Mouse (Mus musculus): ENCODE results near the gene Ccdc33. TPM values are rescaled to one million over a fixed set of nuclear protein-coding genes. Genes with fewer than 3 reads are reported as not detected.

Ccdc33 gene
- polyA plus RNA-seq, 1 experiment from 2014 or later: 0.17 TPM

- H3K36me3 ChIP-seq (ENCODE audit: control insufficient read depth, insufficient read depth, low read length): peaks cover 3% of the 10 kb centered on the region
- no peak overlapping the region for H3K4me2 ChIP-seq (ENCODE audit: low read depth, severe bottlenecking)
- ATAC-seq (ENCODE audit: insufficient number of reproducible peaks, low FRiP score, low TSS enrichment, low read depth): no peak
- H3K27me3 ChIP-seq (ENCODE audit: control insufficient read depth, insufficient read depth, low read length): no peaks in the 10 kb centered on the region
- 42% methylated on average over 6 of the region's 6 CpGs for WGBS
- no peak overlapping the region for H3K9ac ChIP-seq (ENCODE audit: low read length)
- no peak for DNase-seq (ENCODE audit: low spot score)
- H3K4me1 ChIP-seq (ENCODE audit: control insufficient read depth, insufficient read depth, low read length): peaks cover 26% of the 10 kb centered on the region
- no peak overlapping the region for H3K27ac ChIP-seq (replicated peaks; ENCODE audit: low read depth, low read length)
- no peaks in the 10 kb centered on the region for H3K9me3 ChIP-seq (ENCODE audit: control insufficient read depth, low read length)
- no peak overlapping the region for H3K4me3 ChIP-seq (ENCODE audit: low read depth, low read length)
Observed at GRCm38 (mm10) chr9:58139947-58140346, 21.3 kb upstream of the Ccdc33 start.

- no peaks in the 10 kb centered on the region for H3K9me3 ChIP-seq (ENCODE audit: control insufficient read depth, low read length)
- no peaks in the 10 kb centered on the region for H3K27me3 ChIP-seq (ENCODE audit: control insufficient read depth, insufficient read depth, low read length)
- peaks cover 55% of the 10 kb centered on the region for H3K4me1 ChIP-seq (ENCODE audit: control insufficient read depth, insufficient read depth, low read length)
- H3K27ac ChIP-seq (replicated peaks; ENCODE audit: low read depth, low read length): peak overlapping the region; percentile 68
- no peak overlapping the region for H3K9ac ChIP-seq (ENCODE audit: low read length)
- ATAC-seq (ENCODE audit: insufficient number of reproducible peaks, low FRiP score, low TSS enrichment, low read depth) (peak; percentile 45), DNase-seq (ENCODE audit: low spot score) (peak; percentile 64)
- no peak overlapping the region for H3K4me3 ChIP-seq (ENCODE audit: low read depth, low read length)
- H3K4me2 ChIP-seq (ENCODE audit: low read depth, severe bottlenecking): peak overlapping the region; percentile 34; the same call in 1 of the 2 replicates
- H3K36me3 ChIP-seq (ENCODE audit: control insufficient read depth, insufficient read depth, low read length): peaks cover 3% of the 10 kb centered on the region
- WGBS: 5% methylated on average over 2 of the region's 2 CpGs
Observed at GRCm38 (mm10) chr9:58135921-58136321, 17.3 kb upstream of the Ccdc33 start.

- peaks cover 61% of the 10 kb centered on the region for H3K4me1 ChIP-seq (ENCODE audit: control insufficient read depth, insufficient read depth, low read length)
- no peak for DNase-seq (ENCODE audit: low spot score)
- ATAC-seq (ENCODE audit: insufficient number of reproducible peaks, low FRiP score, low TSS enrichment, low read depth): no peak
- peak overlapping the region; percentile 34 for H3K4me2 ChIP-seq (ENCODE audit: low read depth, severe bottlenecking)
- H3K4me3 ChIP-seq (ENCODE audit: low read depth, low read length): no peak overlapping the region
- H3K36me3 ChIP-seq (ENCODE audit: control insufficient read depth, insufficient read depth, low read length): no peaks in the 10 kb centered on the region
- 13% methylated on average over 7 of the region's 7 CpGs for WGBS
- H3K9ac ChIP-seq (ENCODE audit: low read length): no peak overlapping the region; the same call in 1 of the 2 replicates
- H3K27ac ChIP-seq (replicated peaks; ENCODE audit: low read depth, low read length): peak overlapping the region; percentile 91
- H3K9me3 ChIP-seq (ENCODE audit: control insufficient read depth, low read length): no peaks in the 10 kb centered on the region
- H3K27me3 ChIP-seq (ENCODE audit: control insufficient read depth, insufficient read depth, low read length): no peaks in the 10 kb centered on the region
Observed at GRCm38 (mm10) chr9:58134906-58135305, 16.3 kb upstream of the Ccdc33 start.

GRCm38 (mm10) chr9:58133893-58134884 is 15.6 kb upstream of the Ccdc33 start:
- ATAC-seq (ENCODE audit: insufficient number of reproducible peaks, low FRiP score, low TSS enrichment, low read depth): peak; percentile 65
- peak overlapping the region; percentile 5; the same call in 1 of the 2 replicates for H3K9ac ChIP-seq (ENCODE audit: low read length)
- DNase-seq (ENCODE audit: low spot score): peak; percentile 78
- no peak overlapping the region for H3K4me3 ChIP-seq (ENCODE audit: low read depth, low read length)
- no peaks in the 10 kb centered on the region for H3K27me3 ChIP-seq (ENCODE audit: control insufficient read depth, insufficient read depth, low read length)
- peak overlapping the region; percentile 91 for H3K27ac ChIP-seq (replicated peaks; ENCODE audit: low read depth, low read length)
- peak overlapping the region; percentile 34 for H3K4me2 ChIP-seq (ENCODE audit: low read depth, severe bottlenecking)
- WGBS: 1% methylated on average over 17 of the region's 17 CpGs
- peaks cover 69% of the 10 kb centered on the region for H3K4me1 ChIP-seq (ENCODE audit: control insufficient read depth, insufficient read depth, low read length)
- H3K9me3 ChIP-seq (ENCODE audit: control insufficient read depth, low read length): no peaks in the 10 kb centered on the region
- H3K36me3 ChIP-seq (ENCODE audit: control insufficient read depth, insufficient read depth, low read length): no peaks in the 10 kb centered on the region

- Histone ChIP-seq H3K9me3 (ENCODE audit: control insufficient read depth, low read length) (no peaks in the 10 kb centered on the region), H3K4me3 (ENCODE audit: low read depth, low read length) (no peak overlapping the region), H3K4me2 (ENCODE audit: low read depth, severe bottlenecking) (no peak overlapping the region), H3K36me3 (ENCODE audit: control insufficient read depth, insufficient read depth, low read length) (no peaks in the 10 kb centered on the region), H3K4me1 (ENCODE audit: control insufficient read depth, insufficient read depth, low read length) (peaks cover 76% of the 10 kb centered on the region), H3K27me3 (ENCODE audit: control insufficient read depth, insufficient read depth, low read length) (no peaks in the 10 kb centered on the region), H3K9ac (ENCODE audit: low read length) (no peak overlapping the region), H3K27ac (replicated peaks; ENCODE audit: low read depth, low read length) (no peak overlapping the region)
- ATAC-seq (ENCODE audit: insufficient number of reproducible peaks, low FRiP score, low TSS enrichment, low read depth) (no peak), DNase-seq (ENCODE audit: low spot score) (no peak)
- WGBS: 75% methylated on average over 7 of the region's 7 CpGs
Observed at GRCm38 (mm10) chr9:58131735-58132134, 13.1 kb upstream of the Ccdc33 start.

- Histone ChIP-seq H3K9ac (ENCODE audit: low read length) (no peak overlapping the region), H3K9me3 (ENCODE audit: control insufficient read depth, low read length) (no peaks in the 10 kb centered on the region), H3K27me3 (ENCODE audit: control insufficient read depth, insufficient read depth, low read length) (no peaks in the 10 kb centered on the region), H3K4me2 (ENCODE audit: low read depth, severe bottlenecking) (peak overlapping the region; percentile 51; the same call in 1 of the 2 replicates), H3K4me3 (ENCODE audit: low read depth, low read length) (no peak overlapping the region), H3K36me3 (ENCODE audit: control insufficient read depth, insufficient read depth, low read length) (no peaks in the 10 kb centered on the region), H3K4me1 (ENCODE audit: control insufficient read depth, insufficient read depth, low read length) (peaks cover 71% of the 10 kb centered on the region), H3K27ac (replicated peaks; ENCODE audit: low read depth, low read length) (no peak overlapping the region)
- ATAC-seq (ENCODE audit: insufficient number of reproducible peaks, low FRiP score, low TSS enrichment, low read depth): no peak
- WGBS: 54% methylated on average over 3 of the region's 3 CpGs
- DNase-seq (ENCODE audit: low spot score): no peak
Observed at GRCm38 (mm10) chr9:58130909-58131308, 12.3 kb upstream of the Ccdc33 start.

GRCm38 (mm10) chr9:58129508-58129907 is 10.9 kb upstream of the Ccdc33 start:
- Histone ChIP-seq H3K9me3 (ENCODE audit: control insufficient read depth, low read length) (no peaks in the 10 kb centered on the region), H3K9ac (ENCODE audit: low read length) (peak overlapping the region; percentile 54), H3K4me2 (ENCODE audit: low read depth, severe bottlenecking) (peak overlapping the region; percentile 51), H3K36me3 (ENCODE audit: control insufficient read depth, insufficient read depth, low read length) (no peaks in the 10 kb centered on the region), H3K4me3 (ENCODE audit: low read depth, low read length) (peak overlapping the region; percentile 28), H3K27me3 (ENCODE audit: control insufficient read depth, insufficient read depth, low read length) (no peaks in the 10 kb centered on the region), H3K4me1 (ENCODE audit: control insufficient read depth, insufficient read depth, low read length) (peaks cover 66% of the 10 kb centered on the region), H3K27ac (replicated peaks; ENCODE audit: low read depth, low read length) (peak overlapping the region; percentile 89)
- WGBS: 5% methylated on average over 8 of the region's 8 CpGs
- DNase-seq (ENCODE audit: low spot score) (peak; percentile 55), ATAC-seq (ENCODE audit: insufficient number of reproducible peaks, low FRiP score, low TSS enrichment, low read depth) (no peak)

GRCm38 (mm10) chr9:58128926-58129413 is 10.3 kb upstream of the Ccdc33 start:
- under 1% methylated on average over 13 of the region's 13 CpGs for WGBS
- Histone ChIP-seq H3K9me3 (ENCODE audit: control insufficient read depth, low read length) (no peaks in the 10 kb centered on the region), H3K9ac (ENCODE audit: low read length) (peak overlapping the region; percentile 54), H3K4me3 (ENCODE audit: low read depth, low read length) (peak overlapping the region; percentile 28), H3K27me3 (ENCODE audit: control insufficient read depth, insufficient read depth, low read length) (no peaks in the 10 kb centered on the region), H3K36me3 (ENCODE audit: control insufficient read depth, insufficient read depth, low read length) (no peaks in the 10 kb centered on the region), H3K4me1 (ENCODE audit: control insufficient read depth, insufficient read depth, low read length) (peaks cover 66% of the 10 kb centered on the region), H3K4me2 (ENCODE audit: low read depth, severe bottlenecking) (peak overlapping the region; percentile 51), H3K27ac (replicated peaks; ENCODE audit: low read depth, low read length) (peak overlapping the region; percentile 89)
- peak; percentile 84 for ATAC-seq (ENCODE audit: insufficient number of reproducible peaks, low FRiP score, low TSS enrichment, low read depth)
- peak; percentile 83 for DNase-seq (ENCODE audit: low spot score)
